Mouse (Mus musculus) erythroid progenitor cell, adult 5-6 weeks (primary cell): ENCODE measurements around the gene Phyhd1. TPM values are rescaled to one million over a fixed set of nuclear protein-coding genes. Genes with fewer than 3 reads are reported as not detected.

Source experiments
- ATAC-seq: replicated peaks from 2 replicates; pipeline ENCODE4 v1.8.0; 2016; ENCODE audit warnings: moderate number of reproducible peaks, mild to moderate bottlenecking, moderate TSS enrichment, inconsistent platforms; ENCODE audit not compliant: poor library complexity, low FRiP score, severe bottlenecking
- total RNA-seq, 2 experiments: library from RNA; stranded (forward) in 1 of 2; stranded (reverse) in 1 of 2; fragments of 150-400 nt in 1 of 2; fragments of 186-747, 209-891 nt in 1 of 2; gene quantifications; 2 replicates each; pipeline versions ENCODE4 v1.2.3 to v1.2.4; 2015 to 2017; ENCODE audit warnings: low replicate concordance in 2 of 2

The Phyhd1 gene
- total RNA-seq, 2 experiments from 2014 or later: 9.6 to 11.3 TPM

- no peak for ATAC-seq
Measured at GRCm38 (mm10) chr2:30281651-30282050, 15.6 kb downstream of the Phyhd1 start.

GRCm38 (mm10) chr2:30283193-30283592, 17.2 kb downstream of the Phyhd1 start:
- ATAC-seq: no peak

GRCm38 (mm10) chr2:30285004-30285403, 19.0 kb downstream of the Phyhd1 start:
- ATAC-seq: no peak

GRCm38 (mm10) chr2:30285416-30286181, 19.6 kb downstream of the Phyhd1 start:
- ATAC-seq: peak; percentile 62

GRCm38 (mm10) chr2:30286192-30287026, 20.4 kb downstream of the Phyhd1 start, which contains the start of the genes Dolk and Nup188:
TSS of gene Dolk (minus strand) at chr2:30286334.
TSS of gene Nup188 (plus strand) at chr2:30286397.
- ATAC-seq: peak; percentile 90

GRCm38 (mm10) chr2:30287027-30287373, 21.0 kb downstream of the Phyhd1 start:
- ATAC-seq: peak; percentile 27

- ATAC-seq: no peak
Measured at GRCm38 (mm10) chr2:30299525-30299924, 33.5 kb downstream of the Phyhd1 start.

- ATAC-seq: no peak
Measured at GRCm38 (mm10) chr2:30299966-30300365, 34.0 kb downstream of the Phyhd1 start.

- no peak for ATAC-seq
Measured at GRCm38 (mm10) chr2:30306087-30306486, 40.1 kb downstream of the Phyhd1 start.

- ATAC-seq: peak; percentile 89
Measured at GRCm38 (mm10) chr2:30309351-30309750, 43.3 kb downstream of the Phyhd1 start.

GRCm38 (mm10) chr2:30311481-30311880, 45.5 kb downstream of the Phyhd1 start:
- no peak for ATAC-seq

- peak; percentile 56 for ATAC-seq
Measured at GRCm38 (mm10) chr2:30316136-30316535, 50.1 kb downstream of the Phyhd1 start.

- no peak for ATAC-seq
Measured at GRCm38 (mm10) chr2:30316955-30317354, 51.0 kb downstream of the Phyhd1 start.

- no peak for ATAC-seq
Measured at GRCm38 (mm10) chr2:30319260-30319659, 53.3 kb downstream of the Phyhd1 start.

- ATAC-seq: no peak
Measured at GRCm38 (mm10) chr2:30323111-30323510, 57.1 kb downstream of the Phyhd1 start.

GRCm38 (mm10) chr2:30325296-30325695, 59.3 kb downstream of the Phyhd1 start:
- no peak for ATAC-seq

GRCm38 (mm10) chr2:30327276-30327675, 61.3 kb downstream of the Phyhd1 start:
- no peak for ATAC-seq

- ATAC-seq: no peak
Measured at GRCm38 (mm10) chr2:30328791-30329190, 62.8 kb downstream of the Phyhd1 start.
